Mouse (Mus musculus) stomach, postnatal 0 days (tissue): ENCODE data around the gene Rpap1.

ENCODE experiments used
- CTCF ChIP-seq: IDR thresholded peaks from 2 replicates; pipeline ENCODE4 v1.5.1; 2016; ENCODE audit warnings: antibody characterized with exemption, low read depth, mild to moderate bottlenecking, moderate library complexity
- EP300 ChIP-seq: optimal IDR thresholded peaks from 2 replicates; pipeline ENCODE3; 2016; ENCODE audit warnings: antibody characterized with exemption

DNA sequence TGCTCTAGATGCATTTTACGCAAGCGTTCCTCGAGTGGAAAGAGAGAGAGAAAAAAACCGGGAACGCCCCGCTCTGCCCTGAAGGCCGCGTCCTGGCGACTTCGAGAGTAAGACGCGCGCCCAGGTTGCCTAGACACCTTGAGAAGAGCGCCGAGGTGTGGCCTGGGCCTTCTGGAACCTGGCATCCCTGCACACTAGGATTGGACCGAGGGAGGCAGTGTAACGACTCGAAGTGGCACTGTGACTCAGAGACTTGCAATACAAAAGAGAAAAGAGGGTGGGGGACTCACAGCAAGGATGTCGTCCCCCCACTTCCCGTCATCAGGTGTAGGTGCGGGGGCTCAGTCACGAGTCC, 43.6 kb downstream of the Rpap1 start:
- TF ChIP-seq CTCF (peak; percentile 43), EP300 (no peak)
